22 mouse cellular contexts compared by ENCODE assay signal in genomic region chr2:180843669-180844068, GRCm38 (mm10).
A peak's percentile ranks its signal among the peaks of the same experiment; 100 is the strongest.
DNase-seq lines count a peak whose midpoint lies in the region; ATAC-seq and TF ChIP-seq lines count a peak whose summit lies in the region.
"Had no signal": no experiment of that assay in that cellular context is flagged by ENCODE, and none has a peak within 500 bp of the region (broad histone marks: within the 10 kb centered on the region; RNA-seq: fewer than 3 reads in every experiment).

No protein-coding gene starts in this region.

- H3K4me3 ChIP-seq in cortical plate, adult 2 months (ENCODE audit: insufficient read depth, low read length), result no peak overlapping the region
- H3K4me3 ChIP-seq: embryonic facial prominence, embryonic 15.5 days; gastrocnemius, adult 2 months; heart, embryonic 15.5 days; kidney, embryonic 15.5 days; midbrain, embryonic 12.5 days had no signal

- ATAC-seq in cerebellum, adult (ENCODE audit: insufficient number of reproducible peaks, low FRiP score, low TSS enrichment), result no peak
- peak; percentile 41; the same call in 1 of the 2 replicates for ATAC-seq in frontal cortex, adult (ENCODE audit: low TSS enrichment)
- ATAC-seq: activated CD4-positive, CD25-positive, alpha-beta regulatory T cell, adult 4 months had no signal

- H3K27ac ChIP-seq in cortical plate, adult 2 months (ENCODE audit: insufficient read depth, low read length), result no peak overlapping the region
- H3K27ac ChIP-seq: embryonic facial prominence, embryonic 15.5 days; gastrocnemius, adult 2 months; heart, embryonic 15.5 days; kidney, embryonic 15.5 days; macrophage; midbrain, embryonic 12.5 days had no signal

- H3K4me1 ChIP-seq in cortical plate, adult 2 months (ENCODE audit: control insufficient read depth, insufficient read depth, low read length), result no peaks in the 10 kb centered on the region; the same call in 1 of the 2 replicates
- H3K4me1 ChIP-seq: embryonic facial prominence, embryonic 15.5 days; heart, embryonic 15.5 days; kidney, embryonic 15.5 days had no signal

- peak; percentile 25 to 42 for DNase-seq in cerebellum, adult 18-20 months
- DNase-seq in frontal cortex, postnatal 36 days (ENCODE audit: low spot score in 2 of 2), result no peak
- DNase-seq in left cerebral cortex, postnatal 4 days, result peak; percentile 20
- DNase-seq in left cerebral cortex, postnatal 36 days (ENCODE audit: low spot score in 2 of 2), result no peak
- no peak for DNase-seq in right cerebral cortex, postnatal 25 days
- DNase-seq: adrenal gland, adult 8-10 months; gastrocnemius, adult 2 months; heart, postnatal 36 days; kidney, adult 11 months; kidney, postnatal 36 days; right cerebral cortex, postnatal 14 days; spleen, adult 18-20 months; thymus, postnatal 14 days had no signal

- peak; percentile 28 for TF ChIP-seq CTCF in cortical plate, adult 2 months (IDR thresholded peaks at IDR 0.05; ENCODE audit: extremely low read depth, insufficient read depth, low read length)

- intact Hi-C loops in left cerebral cortex, postnatal 4 days (cut with DNase I), result no loop called here
- intact Hi-C loops in left cerebral cortex, postnatal 36 days (cut with DNase I), result no loop called here

- no peak for TF ChIP-seq POLR2A in cortical plate, adult 2 months (IDR thresholded peaks at IDR 0.05; ENCODE audit: extremely low read depth, insufficient read depth, low read length)

Comparison
In these comparisons a context has a peak if more than half of its experiments do, and no peak if none do; other contexts are left out.
1. DNase-seq: peak in cerebellum, adult 18-20 months (2 of 2) and left cerebral cortex, postnatal 4 days (single experiment); none in frontal cortex, postnatal 36 days (0 of 2), left cerebral cortex, postnatal 36 days (0 of 2) and right cerebral cortex, postnatal 25 days (single experiment).